Mouse (Mus musculus) thymus, adult 2 months (tissue): ENCODE measurements around the gene A930033H14Rik.

Experiments used
- CTCF ChIP-seq: fragments of 200-500 bp; IDR thresholded peaks from 2 replicates; pipeline ENCODE4 v1.5.1; 2012; ENCODE audit warnings: mild to moderate bottlenecking, control low read depth, low read length, moderate library complexity, borderline replicate concordance; ENCODE audit not compliant: control insufficient read depth, poor library complexity, insufficient read depth; ENCODE audit errors: extremely low read depth
- POLR2A ChIP-seq: fragments of 200-500 bp; IDR thresholded peaks from 2 replicates; pipeline ENCODE4 v1.6.1; 2012; ENCODE audit warnings: mild to moderate bottlenecking, low read length, control low read depth, moderate library complexity; ENCODE audit not compliant: control insufficient read depth, poor library complexity, insufficient read depth; ENCODE audit errors: extremely low read depth

- TF ChIP-seq CTCF = no peak
- no peak for TF ChIP-seq POLR2A
Observed at GRCm38 (mm10) chr10:69207981-69208630, 4.8 kb downstream of the A930033H14Rik start.
